Mouse (Mus musculus): ENCODE data around the gene Ascl4.

The Ascl4 gene

DNA sequence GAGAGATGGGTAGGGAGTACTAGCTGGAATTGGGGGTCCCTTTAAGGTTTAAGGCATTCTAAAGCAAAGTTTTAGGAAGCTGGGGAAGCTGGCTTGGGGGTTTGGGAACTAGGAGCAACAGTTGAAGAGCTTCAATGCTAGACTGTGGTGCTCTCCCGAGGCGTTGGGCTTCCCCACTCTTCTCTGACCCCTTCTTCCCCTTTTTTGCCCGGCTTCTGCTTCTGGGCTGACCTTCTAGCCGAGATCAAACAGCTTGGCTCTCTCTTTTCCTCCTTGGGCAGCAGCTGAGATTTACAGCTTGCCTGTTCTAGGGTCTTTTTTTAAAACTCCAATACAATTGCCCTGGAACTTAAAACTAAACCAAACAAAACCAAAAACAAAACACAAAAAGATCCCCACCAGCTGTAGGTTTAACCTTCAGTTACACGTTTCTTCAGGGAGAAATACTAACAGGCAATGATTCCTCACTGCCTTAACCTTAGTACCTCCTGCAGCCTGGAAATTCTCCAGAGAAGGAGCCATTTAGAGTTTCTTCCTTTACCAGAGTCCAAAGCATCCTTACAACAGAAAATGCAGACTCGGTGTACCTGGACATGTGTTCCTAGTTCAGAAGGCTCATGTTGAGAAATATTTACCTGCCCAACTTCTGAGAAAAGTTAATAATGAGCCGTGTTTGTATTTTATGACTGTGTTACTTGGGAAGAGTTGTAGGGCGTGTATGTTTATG lies 42.6 kb downstream of the Ascl4 start:
- no peak for DNase-seq

DNA sequence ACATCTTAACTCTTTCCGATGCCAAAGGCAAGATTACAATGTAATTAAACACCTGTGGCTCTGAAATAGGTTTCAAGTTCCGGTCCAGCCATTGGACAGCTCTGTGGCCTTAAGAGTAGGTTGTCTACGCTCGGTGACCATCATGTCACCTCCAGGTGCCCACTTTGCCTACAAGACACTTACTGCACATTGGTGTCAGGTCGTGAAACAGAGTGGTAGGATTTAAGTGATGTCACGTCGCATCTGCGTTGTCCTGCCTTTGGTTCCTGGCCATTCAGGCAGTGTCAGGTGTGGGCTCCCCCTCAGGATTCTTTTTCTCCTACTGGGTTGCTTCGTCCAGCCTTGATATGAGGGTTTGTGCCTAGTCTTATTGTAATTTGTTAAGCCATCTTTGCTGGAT lies 44.3 kb downstream of the Ascl4 start:
- no peak for DNase-seq

DNA sequence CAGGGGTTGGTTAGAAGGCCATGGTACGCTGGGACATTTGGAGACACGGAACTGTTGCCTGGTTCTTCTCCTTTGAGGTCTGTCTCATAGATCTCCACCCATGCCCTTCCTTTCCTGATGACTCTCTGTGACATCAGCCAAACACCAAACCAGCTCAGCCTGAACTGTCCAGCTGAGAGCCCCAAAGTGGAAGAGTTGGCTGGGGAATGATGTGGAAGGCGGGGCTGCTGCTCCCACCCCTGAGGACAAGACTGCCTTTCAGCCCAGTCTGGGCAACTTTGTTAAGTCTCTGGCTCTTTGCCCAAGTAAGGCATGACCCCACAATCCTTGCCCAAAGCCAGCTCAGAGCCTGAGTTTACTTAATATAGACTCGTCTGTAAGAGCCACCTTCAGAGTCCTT lies 45.4 kb downstream of the Ascl4 start:
- DNase-seq: no peak

DNA sequence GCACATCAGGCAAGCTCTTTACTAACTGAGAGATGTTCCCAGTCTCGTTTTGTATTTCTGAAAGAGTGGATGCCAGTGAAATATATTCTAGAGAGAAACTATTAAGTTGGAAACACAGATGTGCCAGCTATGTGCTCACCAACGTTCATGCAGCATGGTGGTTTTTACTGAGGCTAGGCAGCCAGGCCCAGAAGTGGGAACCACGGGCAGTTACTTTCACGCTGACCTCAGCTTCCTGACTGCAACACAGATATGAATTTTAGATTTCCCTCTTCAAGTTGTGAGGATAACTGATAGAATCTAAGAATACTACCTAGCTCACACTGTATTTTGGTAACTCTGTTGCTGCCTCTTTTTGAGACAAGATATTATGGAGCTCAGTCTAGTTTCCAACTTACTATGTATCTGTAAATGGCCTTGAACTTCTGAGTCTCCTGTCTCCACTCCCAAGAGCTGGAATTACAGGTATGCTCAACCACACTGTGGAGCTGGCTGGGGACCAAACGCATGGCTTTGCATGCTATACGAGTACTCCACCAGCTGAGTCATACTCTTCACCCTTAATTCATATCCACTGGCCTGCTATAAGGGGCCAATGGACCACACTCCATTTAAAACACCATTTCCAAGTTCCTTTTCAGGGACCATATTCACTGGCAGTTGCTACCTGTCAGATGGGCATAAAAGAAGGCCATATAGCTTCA lies 62.1 kb downstream of the Ascl4 start:
- no peak for DNase-seq

DNA sequence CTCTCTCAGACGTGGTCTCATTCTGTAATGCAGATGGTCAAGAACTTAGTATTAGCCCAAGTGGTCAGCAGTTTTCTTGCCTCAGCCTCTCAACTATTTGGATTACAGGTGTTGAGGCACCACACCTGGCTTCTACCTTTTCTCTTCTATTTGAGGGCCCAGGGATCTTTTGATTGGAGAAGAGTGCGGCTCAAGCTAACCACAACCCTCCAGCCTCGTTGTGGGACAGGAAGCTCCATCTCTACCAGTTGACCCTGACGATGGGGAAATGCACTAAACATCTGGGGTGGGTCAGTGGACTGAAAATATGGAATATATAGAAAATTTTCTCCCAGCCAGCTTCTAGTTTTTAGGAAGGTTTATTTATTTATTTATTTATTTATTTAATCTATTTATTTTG lies 64.9 kb downstream of the Ascl4 start:
- DNase-seq: no peak

DNA sequence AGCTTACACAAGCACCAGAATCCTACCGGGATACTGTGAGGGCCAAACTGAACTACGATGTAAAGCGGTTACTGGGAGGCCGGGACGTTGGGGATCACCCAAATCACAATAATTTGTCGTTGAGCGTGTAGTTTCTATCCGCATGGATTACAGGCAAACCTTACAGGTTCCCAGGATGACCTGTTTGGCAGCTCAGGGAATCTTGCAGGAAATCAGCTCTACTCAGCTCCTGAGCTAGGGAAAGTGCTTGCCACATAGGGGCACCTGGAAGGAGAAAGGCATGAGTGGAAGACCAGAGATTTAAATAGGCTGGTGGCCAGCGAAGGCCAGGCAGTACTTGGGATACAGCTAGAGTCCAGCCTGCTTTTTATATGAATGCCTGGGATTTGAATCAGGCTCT lies 66.4 kb downstream of the Ascl4 start:
- no peak for DNase-seq

DNA sequence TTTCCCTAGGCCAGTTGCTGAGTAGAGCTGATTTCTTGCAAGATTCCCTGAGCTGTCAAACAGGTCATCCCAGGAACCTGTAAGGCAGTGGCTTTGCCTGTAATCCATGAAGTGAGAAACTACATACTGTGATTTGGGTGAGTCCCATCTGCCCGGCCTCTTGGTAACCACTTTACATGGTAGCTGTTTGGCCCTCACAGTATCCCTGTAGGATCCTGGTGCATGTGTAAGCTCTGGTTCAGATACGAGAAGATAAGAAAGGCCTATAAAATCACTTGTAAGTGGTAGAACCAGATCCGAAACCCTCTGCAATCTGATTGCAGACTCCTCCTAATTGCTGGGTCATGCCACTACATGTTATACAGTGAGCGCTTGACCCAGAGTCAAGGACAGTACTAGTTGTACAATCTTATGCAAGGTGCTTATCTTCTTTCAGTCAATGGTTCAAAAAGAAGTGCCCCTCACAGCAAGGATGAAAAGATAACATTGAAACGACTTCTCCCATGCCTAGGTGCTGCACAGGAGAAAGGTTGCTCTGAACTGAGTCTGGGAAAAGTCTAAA lies 67.1 kb downstream of the Ascl4 start:
- DNase-seq: no peak

All from thymus, postnatal 25 days (tissue).